Mouse (Mus musculus) stomach, embryonic 16.5 days (tissue): Measurements from ENCODE around the gene Pgghg. TPM values are rescaled to one million over a fixed set of nuclear protein-coding genes. Genes with fewer than 3 reads are reported as not detected.

Experiments used
- ATAC-seq: fragments of 200-750 bp; cut with Nextera tagmentation; 2 replicates; pipeline ENCODE4 v1.8.0; 2017; ENCODE audit warnings: moderate number of reproducible peaks, moderate TSS enrichment; ENCODE audit not compliant: insufficient read depth, low FRiP score
- H3K27ac ChIP-seq: fragments of 300-500 bp; sonication (generic); 2 replicates; pipeline ENCODE4 v1.5.1; 2014; ENCODE audit warnings: low read length
- H3K27me3 ChIP-seq: fragments of 300-500 bp; sonication (generic); 2 replicates; pipeline ENCODE4 v1.6.1; 2014; ENCODE audit warnings: low read length, control low read depth, mixed read lengths; ENCODE audit not compliant: control insufficient read depth, insufficient read depth
- H3K36me3 ChIP-seq: fragments of 300-500 bp; sonication (generic); 2 replicates; pipeline ENCODE4 v1.6.1; 2014; ENCODE audit warnings: low read length; ENCODE audit not compliant: control insufficient read depth, insufficient read depth
- H3K4me1 ChIP-seq: fragments of 300-500 bp; sonication (generic); 2 replicates; pipeline ENCODE4 v1.6.1; 2014; ENCODE audit warnings: low read length, control low read depth, mixed read lengths; ENCODE audit not compliant: control insufficient read depth, insufficient read depth
- H3K4me2 ChIP-seq: fragments of 300-500 bp; sonication (generic); 2 replicates; pipeline ENCODE4 v1.6.1; 2014; ENCODE audit warnings: low read depth, low read length, mixed read lengths
- H3K4me3 ChIP-seq: fragments of 300-500 bp; sonication (generic); replicated peaks from 2 replicates; pipeline ENCODE4 v1.5.1; 2014; ENCODE audit warnings: mild to moderate bottlenecking, low read length
- H3K9ac ChIP-seq: fragments of 300-500 bp; sonication (generic); 2 replicates; pipeline ENCODE4 v1.6.1; 2014; ENCODE audit warnings: low read length
- H3K9me3 ChIP-seq: fragments of 300-500 bp; sonication (generic); replicated peaks from 2 replicates; pipeline ENCODE4 v1.6.1; 2016; ENCODE audit warnings: low read length, control low read depth; ENCODE audit not compliant: control insufficient read depth
- WGBS: fragments of 180-500 bp; shearing (Covaris S2); extraction: QIAGEN DNeasy Blood & Tissue Kit; methylation state at CpG from one replicate; pipeline ENCODE4 v1.1.7; 2014; 5-methylcytosine and 5-hydroxymethylcytosine counted together
- polyA plus RNA-seq: library from polyadenylated mRNA; unstranded; fragments of >200 nt; fragmentation: Nextera tagmentation; extraction: Ambion mirVana; gene quantifications from 2 replicates; pipeline ENCODE4 v1.2.1, GENCODE M21; 2015

Pgghg gene
- polyA plus RNA-seq = 25.6 and 27.3 TPM in 2 replicates

- peak within 1 kb of the TSS; percentile 65 for H3K4me2 ChIP-seq
- peak within 1 kb of the TSS; percentile 97 for H3K27ac ChIP-seq
- H3K36me3 ChIP-seq = 0 out of 2 replicates have a peak, but pooled peaks cover 4% of the 10 kb centered on the region
- WGBS = 2% methylated on average over 33 of the region's 33 CpGs
- peak; percentile 91 for ATAC-seq
- H3K4me1 ChIP-seq = peaks cover 26% of the 10 kb centered on the region
- H3K4me3 ChIP-seq = peak within 1 kb of the TSS; percentile 58
- peak within 1 kb of the TSS; percentile 86 for H3K9ac ChIP-seq
- no peaks in the 10 kb centered on the region for H3K9me3 ChIP-seq
- no peaks in the 10 kb centered on the region for H3K27me3 ChIP-seq
Measured at GRCm38 (mm10) chr7:140941222-140942051, at the start of gene Pgghg. Gene Pgghg, plus strand, starts transcription at chr7:140941391.

DNA sequence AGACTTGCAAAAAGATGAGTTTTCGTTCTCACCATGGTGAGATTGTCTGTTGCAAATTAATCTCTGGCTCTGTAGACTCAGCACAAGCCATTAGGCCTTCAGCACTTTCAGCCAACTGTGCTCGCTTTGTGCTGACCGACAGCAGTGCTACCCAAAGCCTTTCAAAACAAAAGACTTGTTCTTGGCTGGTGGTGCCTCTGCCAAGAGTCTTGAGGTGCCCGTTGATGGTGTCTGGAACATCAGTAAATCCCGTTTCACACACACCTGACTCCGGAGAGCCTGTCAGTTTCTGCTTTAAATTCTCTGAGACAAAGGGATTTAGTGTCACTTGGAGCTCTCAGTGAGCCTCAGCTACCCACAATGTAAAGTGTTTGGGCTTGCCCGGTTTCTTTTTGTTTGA, 47.2 kb upstream of the Pgghg start:
- Histone ChIP-seq H3K36me3 (peaks cover 21% of the 10 kb centered on the region), H3K9me3 (no peaks in the 10 kb centered on the region), H3K27me3 (no peaks in the 10 kb centered on the region), H3K4me1 (no peaks in the 10 kb centered on the region), H3K9ac (no peak overlapping the region), H3K4me2 (no peak overlapping the region), H3K4me3 (no peak overlapping the region), H3K27ac (no peak overlapping the region)
- ATAC-seq = no peak
- WGBS = 89% methylated on average over 7 of the region's 7 CpGs

- ATAC-seq = no peak
- Histone ChIP-seq H3K36me3 (peaks cover 21% of the 10 kb centered on the region), H3K9ac (no peak overlapping the region), H3K4me1 (no peaks in the 10 kb centered on the region), H3K4me3 (no peak overlapping the region), H3K4me2 (no peak overlapping the region), H3K9me3 (no peaks in the 10 kb centered on the region), H3K27me3 (no peaks in the 10 kb centered on the region), H3K27ac (no peak overlapping the region)
- WGBS = 91% methylated on average over 3 of the region's 3 CpGs
Measured at GRCm38 (mm10) chr7:140894611-140895010, 46.6 kb upstream of the Pgghg start.

- Histone ChIP-seq H3K4me3 (no peak overlapping the region), H3K27ac (no peak overlapping the region), H3K9ac (no peak overlapping the region), H3K27me3 (no peaks in the 10 kb centered on the region), H3K36me3 (peaks cover 10% of the 10 kb centered on the region), H3K9me3 (no peaks in the 10 kb centered on the region), H3K4me2 (no peak overlapping the region), H3K4me1 (no peaks in the 10 kb centered on the region)
- ATAC-seq = no peak
- 87% methylated on average over 7 of the region's 7 CpGs for WGBS
Measured at GRCm38 (mm10) chr7:140897863-140898262, 43.3 kb upstream of the Pgghg start.

DNA sequence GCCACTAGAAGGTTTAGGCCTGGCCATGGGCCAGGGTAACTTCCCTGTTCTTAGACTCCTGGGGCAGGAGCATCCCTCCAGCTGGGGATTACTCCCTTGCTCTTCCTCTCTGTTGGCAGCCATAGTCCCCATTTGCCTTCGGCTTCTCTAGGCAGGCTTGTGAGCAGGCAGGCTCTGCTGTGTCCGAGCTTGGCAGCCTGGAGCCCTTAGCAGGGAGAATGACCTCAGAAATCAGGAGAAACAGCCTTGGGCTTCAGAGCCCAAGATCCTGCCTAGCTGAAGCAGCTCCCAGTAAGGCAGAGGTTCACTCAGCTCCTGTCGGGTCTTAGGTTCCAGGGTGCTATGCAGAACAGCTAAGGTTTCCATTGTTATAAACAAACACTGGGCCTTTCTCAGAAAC, 42.1 kb upstream of the Pgghg start:
- no peak overlapping the region for H3K4me3 ChIP-seq
- no peak for ATAC-seq
- no peak overlapping the region for H3K27ac ChIP-seq
- H3K36me3 ChIP-seq = peaks cover 10% of the 10 kb centered on the region
- no peak overlapping the region for H3K4me2 ChIP-seq
- no peaks in the 10 kb centered on the region for H3K27me3 ChIP-seq
- H3K9ac ChIP-seq = no peak overlapping the region
- H3K9me3 ChIP-seq = no peaks in the 10 kb centered on the region
- H3K4me1 ChIP-seq = no peaks in the 10 kb centered on the region
- 67% methylated on average over 3 of the region's 3 CpGs for WGBS

DNA sequence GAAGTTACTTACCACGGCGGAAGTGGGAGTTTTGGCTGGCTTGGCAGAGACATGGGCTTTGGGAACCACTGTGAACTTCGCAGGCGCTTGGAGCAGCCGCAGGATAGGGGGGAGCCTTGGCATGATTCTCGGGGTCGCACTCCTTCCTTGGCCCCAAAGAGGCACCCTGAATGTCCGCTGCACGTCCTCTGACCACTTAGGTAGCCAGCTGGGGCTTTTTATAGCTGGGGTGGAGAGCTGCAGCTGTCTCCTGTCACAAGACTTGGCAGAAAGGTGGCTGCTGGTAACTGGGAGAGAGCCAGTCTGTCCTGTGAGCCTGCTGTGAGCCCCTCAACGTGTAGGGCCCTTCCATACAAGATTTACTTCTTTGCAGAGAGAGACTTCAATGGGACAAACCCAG, 41.0 kb upstream of the Pgghg start, which contains the start of gene Cox8b:
Cox8b (minus strand) TSS at position 227 of the 400 bp plus-strand sequence.
- Histone ChIP-seq H3K9ac (0 out of 2 replicates have a peak within 1 kb of the TSS, but pooled peaks have one; percentile 26), H3K9me3 (no peaks in the 10 kb centered on the region), H3K27ac (no peak within 1 kb of the TSS), H3K4me3 (no peak within 1 kb of the TSS), H3K4me2 (no peak within 1 kb of the TSS), H3K27me3 (no peaks in the 10 kb centered on the region), H3K36me3 (peaks cover 3% of the 10 kb centered on the region; the same call in 1 of the 2 replicates), H3K4me1 (no peaks in the 10 kb centered on the region)
- ATAC-seq = no peak
- WGBS = 60% methylated on average over 10 of the region's 10 CpGs

GRCm38 (mm10) chr7:140902036-140902875, 38.9 kb upstream of the Pgghg start:
- H3K9ac ChIP-seq = 0 out of 2 replicates have a peak overlapping the region, but pooled peaks have one; percentile 23
- peaks cover 2% of the 10 kb centered on the region; the same call in 1 of the 2 replicates for H3K36me3 ChIP-seq
- H3K4me3 ChIP-seq = no peak overlapping the region
- no peak overlapping the region for H3K4me2 ChIP-seq
- no peaks in the 10 kb centered on the region for H3K9me3 ChIP-seq
- H3K27ac ChIP-seq = no peak overlapping the region
- no peaks in the 10 kb centered on the region for H3K4me1 ChIP-seq
- WGBS = 81% methylated on average over 15 of the region's 15 CpGs
- H3K27me3 ChIP-seq = no peaks in the 10 kb centered on the region
- no peak for ATAC-seq

- Histone ChIP-seq H3K4me3 (no peak overlapping the region), H3K9ac (peak overlapping the region; percentile 32; the same call in 1 of the 2 replicates)
- ATAC-seq = peak; percentile 51; the same call in 1 of the 2 replicates
Measured at GRCm38 (mm10) chr7:140903212-140903611, 38.0 kb upstream of the Pgghg start.

More at GRCm38 (mm10) chr7:140903212-140903611, 38.0 kb upstream of the Pgghg start:
- H3K27me3 ChIP-seq = no peaks in the 10 kb centered on the region
- H3K27ac ChIP-seq = no peak overlapping the region
- WGBS = 24% methylated on average over 13 of the region's 13 CpGs
- no peaks in the 10 kb centered on the region for H3K9me3 ChIP-seq
- no peak overlapping the region for H3K4me2 ChIP-seq
- no peaks in the 10 kb centered on the region for H3K4me1 ChIP-seq
- H3K36me3 ChIP-seq = no peaks in the 10 kb centered on the region
